Mouse (Mus musculus) forebrain, embryonic 10.5 days (tissue): Measurements from ENCODE around the gene Cxcl14. TPM values are rescaled to one million over a fixed set of nuclear protein-coding genes. Genes with fewer than 3 reads are reported as not detected.

ENCODE experiments used
- DNase-seq: peaks from one replicate; pipeline ENCODE4 v3.0.0-alpha.2; 2017; ENCODE audit warnings: low spot score; ENCODE audit errors: extremely low spot score
- H3K27ac ChIP-seq: fragments of 300-500 bp; sonication (generic); 2 replicates; pipeline ENCODE4 v1.5.1; 2016; ENCODE audit warnings: mild to moderate bottlenecking
- H3K27me3 ChIP-seq: fragments of 300-500 bp; sonication (generic); 2 replicates; pipeline ENCODE4 v1.6.1; 2016; ENCODE audit warnings: mild to moderate bottlenecking; ENCODE audit not compliant: poor library complexity, severe bottlenecking
- H3K36me3 ChIP-seq: fragments of 300-500 bp; sonication (generic); replicated peaks from 2 replicates; pipeline ENCODE4 v1.6.1; 2016; ENCODE audit warnings: mild to moderate bottlenecking, moderate library complexity
- H3K4me1 ChIP-seq: fragments of 300-500 bp; sonication (generic); 2 replicates; pipeline ENCODE4 v1.6.1; 2016
- H3K4me3 ChIP-seq: fragments of 300-500 bp; sonication (generic); 2 replicates; pipeline ENCODE4 v1.5.1; 2016; ENCODE audit warnings: mild to moderate bottlenecking, moderate library complexity
- H3K9me3 ChIP-seq: fragments of 300-500 bp; sonication (generic); 2 replicates; pipeline ENCODE4 v1.6.1; 2016; ENCODE audit warnings: mild to moderate bottlenecking, moderate library complexity
- WGBS: fragments of 180-500 bp; shearing (Covaris S2); methylation state at CpG from one replicate; pipeline ENCODE4 v1.1.7; 2016; 5-methylcytosine and 5-hydroxymethylcytosine counted together
- polyA plus RNA-seq: library from polyadenylated mRNA; unstranded; fragments of >200 nt; fragmentation: Nextera tagmentation; extraction: Ambion mirVana; gene quantifications from 2 replicates; pipeline ENCODE4 v1.2.1, GENCODE M21; 2016

The Cxcl14 gene
- 2.3 and 2.7 TPM in 2 replicates for polyA plus RNA-seq

DNA sequence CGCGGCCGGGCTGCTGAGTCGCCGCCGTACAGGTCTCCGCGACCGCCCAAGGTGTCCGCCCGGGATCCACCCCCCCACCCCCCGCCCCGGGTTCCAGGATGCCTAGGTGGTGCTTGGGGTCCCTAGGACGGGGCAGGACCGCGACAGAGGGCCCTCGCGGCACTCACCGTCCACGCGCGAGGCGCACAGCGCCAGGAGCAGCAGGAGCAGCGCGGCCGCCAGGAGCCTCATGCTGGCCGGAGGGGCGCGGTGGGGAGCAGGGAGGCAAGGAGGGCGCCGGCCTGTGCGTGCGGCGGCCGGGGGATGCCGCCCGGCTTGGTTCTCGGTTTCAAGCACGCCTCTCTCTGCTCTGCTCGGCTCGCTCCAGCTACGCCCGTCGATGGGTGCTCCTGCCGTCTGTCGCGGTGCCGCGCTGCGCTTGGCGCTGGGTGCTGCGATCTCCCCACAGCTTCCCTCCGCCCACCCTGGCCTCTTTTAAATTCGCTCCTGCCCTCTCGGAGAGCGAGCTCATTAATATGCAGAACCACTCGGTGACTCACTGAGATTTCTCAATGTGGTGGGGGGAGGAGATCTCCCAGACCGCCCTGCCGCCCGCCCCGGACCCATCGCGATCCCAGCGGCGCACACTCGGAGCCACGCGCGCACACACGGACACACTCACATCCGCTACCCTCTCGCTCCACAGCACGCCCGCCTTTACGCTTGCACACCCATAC lies at the start of gene Cxcl14:
Cxcl14 (minus strand) TSS at position 609 of the 716 bp plus-strand sequence.
- H3K4me3 ChIP-seq = peak within 1 kb of the TSS; percentile 65
- no peaks in the 10 kb centered on the region for H3K9me3 ChIP-seq
- peak; percentile 44 for DNase-seq
- H3K27ac ChIP-seq = peak within 1 kb of the TSS; percentile 66
- no peaks in the 10 kb centered on the region for H3K36me3 ChIP-seq
- peaks cover 89% of the 10 kb centered on the region for H3K27me3 ChIP-seq
- peaks cover 29% of the 10 kb centered on the region for H3K4me1 ChIP-seq
- WGBS = under 1% methylated on average over 76 of the region's 76 CpGs

DNA sequence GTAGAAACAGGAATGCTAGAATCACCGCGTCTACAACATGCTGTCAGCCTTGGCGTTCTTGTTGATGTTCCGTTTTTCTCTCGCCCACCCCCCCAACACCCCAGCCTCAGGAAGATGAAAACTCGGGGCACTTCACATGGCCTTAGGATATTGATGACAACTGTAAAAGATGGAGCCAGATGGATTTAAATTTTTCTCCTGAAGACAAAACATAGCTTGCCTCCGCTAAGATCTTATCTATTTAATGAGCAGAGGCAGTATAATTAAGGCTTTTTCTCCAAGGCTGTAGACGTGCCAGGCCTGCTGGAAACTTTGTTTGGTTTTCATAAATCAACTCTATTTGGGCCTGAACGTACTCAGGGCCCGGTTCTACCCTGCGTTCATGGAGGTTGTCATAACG lies 48.0 kb upstream of the Cxcl14 start:
- no peaks in the 10 kb centered on the region for H3K9me3 ChIP-seq
- H3K27me3 ChIP-seq = no peaks in the 10 kb centered on the region
- no peak for DNase-seq
- H3K4me1 ChIP-seq = peaks cover 10% of the 10 kb centered on the region
- no peaks in the 10 kb centered on the region for H3K36me3 ChIP-seq
- H3K4me3 ChIP-seq = no peak overlapping the region
- WGBS = 91% methylated on average over 12 of the region's 12 CpGs
- H3K27ac ChIP-seq = no peak overlapping the region

GRCm38 (mm10) chr13:56342491-56342890 lies 46.1 kb upstream of the Cxcl14 start:
- DNase-seq = no peak
- no peaks in the 10 kb centered on the region for H3K9me3 ChIP-seq
- H3K36me3 ChIP-seq = no peaks in the 10 kb centered on the region
- 83% methylated on average over 10 of the region's 10 CpGs for WGBS
- no peak overlapping the region for H3K27ac ChIP-seq
- H3K4me3 ChIP-seq = no peak overlapping the region
- H3K27me3 ChIP-seq = no peaks in the 10 kb centered on the region; the same call in 1 of the 2 replicates
- peaks cover 11% of the 10 kb centered on the region for H3K4me1 ChIP-seq

- Histone ChIP-seq H3K4me3 (no peak overlapping the region), H3K27ac (no peak overlapping the region), H3K9me3 (no peaks in the 10 kb centered on the region), H3K4me1 (peaks cover 7% of the 10 kb centered on the region; the same call in 1 of the 2 replicates), H3K27me3 (no peaks in the 10 kb centered on the region; the same call in 1 of the 2 replicates), H3K36me3 (no peaks in the 10 kb centered on the region)
- WGBS = 95% methylated on average over 13 of the region's 13 CpGs
- DNase-seq = no peak
Measured at GRCm38 (mm10) chr13:56340513-56340912, 44.2 kb upstream of the Cxcl14 start.

DNA sequence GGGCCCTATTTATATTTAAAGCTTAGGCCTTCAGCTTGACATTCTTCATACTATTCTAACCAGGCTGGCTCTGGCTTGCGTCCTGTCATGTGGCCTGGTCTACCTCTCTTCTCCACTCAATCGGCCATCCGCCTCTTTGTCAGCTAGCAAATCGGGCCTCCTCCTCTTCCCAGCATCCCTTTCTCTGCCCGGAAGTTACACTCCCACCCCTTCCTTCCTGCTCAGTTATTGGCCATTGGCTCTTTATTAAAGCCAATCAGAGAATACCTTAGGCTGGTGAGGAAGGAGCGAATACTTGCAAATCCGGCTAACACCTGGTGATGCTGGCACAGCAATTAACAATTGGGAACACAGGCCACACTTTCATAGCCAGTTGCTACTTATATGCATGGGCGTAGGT lies 43.5 kb upstream of the Cxcl14 start:
- Histone ChIP-seq H3K27me3 (no peaks in the 10 kb centered on the region; the same call in 1 of the 2 replicates), H3K27ac (no peak overlapping the region), H3K4me1 (peaks cover 12% of the 10 kb centered on the region), H3K36me3 (no peaks in the 10 kb centered on the region), H3K9me3 (no peaks in the 10 kb centered on the region), H3K4me3 (no peak overlapping the region)
- WGBS = 89% methylated on average over 8 of the region's 8 CpGs
- no peak for DNase-seq

- no peaks in the 10 kb centered on the region for H3K9me3 ChIP-seq
- WGBS = 60% methylated on average over 8 of the region's 8 CpGs
- no peak for DNase-seq
Measured at GRCm38 (mm10) chr13:56336982-56337381, 40.6 kb upstream of the Cxcl14 start.

DNA sequence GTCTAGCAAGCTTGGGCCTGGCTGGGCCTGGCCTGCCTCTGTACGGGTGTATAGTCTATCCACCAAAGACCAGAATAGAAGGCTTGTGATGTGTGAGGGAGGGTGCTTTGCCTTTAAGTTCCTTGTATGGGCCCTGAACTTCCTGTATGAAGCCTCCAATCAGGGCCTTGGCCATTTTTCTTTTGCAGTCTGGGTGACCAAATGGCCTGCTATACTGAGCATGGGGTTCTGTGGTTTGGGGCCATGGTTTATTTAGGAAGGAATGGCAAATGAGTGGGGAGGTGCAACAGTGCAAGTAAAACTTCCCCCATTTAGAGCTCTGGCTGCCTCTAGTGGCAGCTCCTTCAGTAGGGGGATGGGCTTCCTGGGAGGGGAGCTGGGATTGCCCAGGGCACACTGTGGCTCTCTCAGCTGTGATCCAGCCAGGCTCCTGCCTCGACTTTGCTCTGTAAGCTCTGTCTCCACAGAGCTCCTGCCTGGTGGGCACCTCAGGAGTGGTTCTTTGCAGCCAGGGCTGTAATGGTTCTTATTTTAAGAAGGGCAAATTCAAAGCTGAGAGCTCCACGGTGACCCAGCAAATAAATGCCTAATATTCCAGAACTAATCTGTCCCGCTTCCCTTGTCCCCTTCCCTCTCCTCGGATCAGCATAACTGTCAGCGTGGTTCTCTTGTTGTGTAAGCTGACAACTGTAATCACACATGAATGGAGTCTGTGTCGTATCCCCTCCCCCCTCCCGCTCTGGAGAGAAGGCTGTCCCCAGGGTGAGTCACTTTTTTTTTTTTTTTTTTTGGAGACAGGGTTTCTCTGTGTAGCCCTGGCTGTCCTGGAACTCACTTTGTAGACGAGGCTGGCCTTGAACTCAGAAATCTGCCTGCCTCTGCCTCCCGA lies 38.7 kb upstream of the Cxcl14 start:
- no peaks in the 10 kb centered on the region for H3K36me3 ChIP-seq
- H3K4me1 ChIP-seq = peaks cover 30% of the 10 kb centered on the region
- H3K27me3 ChIP-seq = peaks cover 9% of the 10 kb centered on the region
- no peak overlapping the region for H3K27ac ChIP-seq
- no peak for DNase-seq
- no peak overlapping the region for H3K4me3 ChIP-seq
- 61% methylated on average over 10 of the region's 10 CpGs for WGBS
- no peaks in the 10 kb centered on the region for H3K9me3 ChIP-seq

More at GRCm38 (mm10) chr13:56336982-56337381, 40.6 kb upstream of the Cxcl14 start:
- H3K27ac ChIP-seq = no peak overlapping the region
- peaks cover 6% of the 10 kb centered on the region for H3K27me3 ChIP-seq
- H3K36me3 ChIP-seq = no peaks in the 10 kb centered on the region
- no peak overlapping the region for H3K4me3 ChIP-seq
- peaks cover 14% of the 10 kb centered on the region for H3K4me1 ChIP-seq

DNA sequence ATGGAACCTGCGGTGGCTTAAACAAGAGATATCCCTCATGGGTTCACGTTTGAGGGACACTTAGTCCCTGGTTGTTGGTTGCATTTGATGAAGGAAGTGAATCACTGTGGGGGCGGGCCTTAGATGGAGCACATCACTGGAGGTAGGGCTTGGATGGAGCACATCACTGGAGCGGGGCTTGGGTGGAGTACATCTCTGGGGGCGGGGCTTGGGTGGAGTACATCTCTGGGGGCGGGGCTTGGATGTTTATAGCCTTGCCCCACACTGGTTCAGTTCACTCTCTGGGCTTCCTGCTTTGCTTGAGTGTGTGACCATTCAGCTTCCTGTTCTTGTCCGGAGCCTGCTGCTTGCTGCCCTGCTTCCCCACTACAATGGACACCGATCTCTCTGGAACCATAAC lies 37.9 kb upstream of the Cxcl14 start:
- Histone ChIP-seq H3K27me3 (peaks cover 10% of the 10 kb centered on the region), H3K27ac (no peak overlapping the region), H3K4me1 (peaks cover 33% of the 10 kb centered on the region), H3K9me3 (no peaks in the 10 kb centered on the region), H3K36me3 (no peaks in the 10 kb centered on the region), H3K4me3 (no peak overlapping the region)
- 80% methylated on average over 8 of the region's 8 CpGs for WGBS
- DNase-seq = no peak

DNA sequence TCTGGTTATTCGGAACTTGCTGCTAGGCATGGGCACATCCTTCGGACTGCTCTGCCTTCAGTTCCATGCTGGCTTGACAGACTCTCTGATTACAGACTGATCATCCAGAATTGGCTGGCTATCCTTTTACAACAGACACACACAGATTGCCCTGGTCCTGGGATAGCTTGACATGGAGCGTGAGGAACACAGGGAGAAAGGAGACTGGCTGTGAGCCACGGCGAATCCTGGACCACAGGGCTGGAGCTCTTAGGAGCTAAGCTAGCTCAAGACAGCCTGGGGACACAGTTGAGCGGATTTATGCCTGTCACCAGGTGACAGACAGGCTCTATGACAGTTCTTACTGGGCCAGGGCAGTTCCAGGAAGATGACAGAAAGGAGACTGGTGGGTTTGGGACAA lies 36.0 kb upstream of the Cxcl14 start:
- peaks cover 37% of the 10 kb centered on the region for H3K4me1 ChIP-seq
- no peak overlapping the region for H3K4me3 ChIP-seq
- peaks cover 10% of the 10 kb centered on the region for H3K27me3 ChIP-seq
- 84% methylated on average over 6 of the region's 6 CpGs for WGBS
- H3K27ac ChIP-seq = no peak overlapping the region
- H3K9me3 ChIP-seq = no peaks in the 10 kb centered on the region
- H3K36me3 ChIP-seq = no peaks in the 10 kb centered on the region
- DNase-seq = no peak

GRCm38 (mm10) chr13:56330603-56331455 lies 34.5 kb upstream of the Cxcl14 start:
- H3K4me3 ChIP-seq = no peak overlapping the region
- H3K27me3 ChIP-seq = peaks cover 10% of the 10 kb centered on the region
- no peaks in the 10 kb centered on the region for H3K9me3 ChIP-seq
- DNase-seq = no peak
- no peak overlapping the region for H3K27ac ChIP-seq
- H3K4me1 ChIP-seq = peaks cover 35% of the 10 kb centered on the region
- H3K36me3 ChIP-seq = no peaks in the 10 kb centered on the region
- WGBS = 57% methylated on average over 10 of the region's 10 CpGs

- Histone ChIP-seq H3K4me3 (no peak overlapping the region), H3K9me3 (no peaks in the 10 kb centered on the region), H3K36me3 (no peaks in the 10 kb centered on the region), H3K27ac (0 out of 2 replicates have a peak overlapping the region, but pooled peaks have one; percentile 44), H3K4me1 (peaks cover 29% of the 10 kb centered on the region), H3K27me3 (peaks cover 10% of the 10 kb centered on the region)
- no peak for DNase-seq
- 79% methylated on average over 6 of the region's 6 CpGs for WGBS
Measured at GRCm38 (mm10) chr13:56329769-56330168, 33.4 kb upstream of the Cxcl14 start.

- Histone ChIP-seq H3K4me1 (peaks cover 27% of the 10 kb centered on the region), H3K27ac (no peak overlapping the region), H3K4me3 (no peak overlapping the region), H3K36me3 (no peaks in the 10 kb centered on the region), H3K9me3 (no peaks in the 10 kb centered on the region), H3K27me3 (peaks cover 10% of the 10 kb centered on the region)
- WGBS = 87% methylated on average over 6 of the region's 6 CpGs
- DNase-seq = no peak
Measured at GRCm38 (mm10) chr13:56329165-56329564, 32.8 kb upstream of the Cxcl14 start.
